Mouse (Mus musculus): ENCODE measurements at regions not wholly inside any gene's neighbourhood (a gene's known extent, or its start where the extent isn't known, plus 50 kb on each side); places are given as distances from the start of the nearest gene placed in this dataset.

DNA sequence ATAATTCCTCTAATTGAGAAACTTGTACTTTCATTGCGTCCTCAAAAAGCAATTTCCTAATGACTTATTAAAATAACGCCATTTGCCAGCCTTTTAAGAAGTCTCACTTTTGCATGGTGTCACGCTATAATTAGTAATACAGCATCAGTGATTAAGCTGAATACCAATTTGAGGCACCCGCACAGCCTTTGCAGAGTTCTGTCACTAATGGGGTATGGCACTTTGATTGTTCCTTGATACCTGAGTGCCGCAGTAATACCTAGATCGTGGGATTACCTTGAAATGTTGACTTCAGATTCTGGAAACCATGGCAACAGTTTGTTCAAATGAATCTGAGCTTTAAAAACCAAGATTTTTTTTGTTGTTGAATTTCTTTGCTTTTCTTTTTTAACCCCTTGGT is 202.7 kb upstream of the Igfbp7 start:
- DNase-seq (ENCODE audit: low spot score) (no peak), ATAC-seq (replicated peaks; ENCODE audit: low FRiP score) (no peak)
- Histone ChIP-seq H3K27me3 (ENCODE audit: control insufficient read depth, insufficient read depth, low read length) (no peaks in the 10 kb centered on the region), H3K27ac (ENCODE audit: low read depth, low read length) (no peak overlapping the region), H3K36me3 (ENCODE audit: control insufficient read depth, insufficient read depth, low read length) (no peaks in the 10 kb centered on the region), H3K4me2 (ENCODE audit: low read depth, low read length, severe bottlenecking) (no peak overlapping the region), H3K4me3 (ENCODE audit: low read depth, low read length) (no peak overlapping the region), H3K4me1 (replicated peaks; ENCODE audit: control insufficient read depth, insufficient read depth, low read length) (no peaks in the 10 kb centered on the region), H3K9ac (ENCODE audit: low read length) (no peak overlapping the region), H3K9me3 (ENCODE audit: control insufficient read depth, low read length) (no peaks in the 10 kb centered on the region)
- 82% methylated on average over 6 of the region's 6 CpGs for WGBS

DNA sequence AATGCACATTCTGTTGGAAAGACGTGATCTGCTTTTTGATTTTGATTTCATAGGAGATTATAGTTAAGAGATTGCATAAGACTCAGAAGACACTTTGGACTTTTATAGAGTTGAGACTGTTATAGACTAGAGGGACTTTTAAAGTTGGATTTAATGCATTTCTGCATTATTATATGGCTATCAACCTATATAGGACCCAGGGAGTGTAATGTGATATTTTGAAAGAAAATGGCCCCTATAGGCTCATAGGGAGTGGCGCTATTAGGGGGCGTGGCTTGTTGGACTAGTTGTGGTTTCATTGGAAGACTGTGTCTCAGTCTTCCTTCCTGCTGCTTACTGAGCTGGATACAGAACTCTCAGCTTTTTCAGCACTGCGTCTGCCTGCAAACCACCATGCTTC is 186.9 kb upstream of the Igfbp7 start:
- Histone ChIP-seq H3K36me3 (ENCODE audit: control insufficient read depth, insufficient read depth, low read length) (no peaks in the 10 kb centered on the region), H3K4me3 (ENCODE audit: low read depth, low read length) (no peak overlapping the region), H3K27me3 (ENCODE audit: control insufficient read depth, insufficient read depth, low read length) (no peaks in the 10 kb centered on the region), H3K4me1 (replicated peaks; ENCODE audit: control insufficient read depth, insufficient read depth, low read length) (no peaks in the 10 kb centered on the region), H3K27ac (ENCODE audit: low read depth, low read length) (no peak overlapping the region), H3K9ac (ENCODE audit: low read length) (no peak overlapping the region), H3K9me3 (ENCODE audit: control insufficient read depth, low read length) (no peaks in the 10 kb centered on the region), H3K4me2 (ENCODE audit: low read depth, low read length, severe bottlenecking) (no peak overlapping the region)
- DNase-seq (ENCODE audit: low spot score), result no peak
- ATAC-seq (replicated peaks; ENCODE audit: low FRiP score), result no peak
- WGBS, result 85% methylated on average over 4 of the region's 4 CpGs

DNA sequence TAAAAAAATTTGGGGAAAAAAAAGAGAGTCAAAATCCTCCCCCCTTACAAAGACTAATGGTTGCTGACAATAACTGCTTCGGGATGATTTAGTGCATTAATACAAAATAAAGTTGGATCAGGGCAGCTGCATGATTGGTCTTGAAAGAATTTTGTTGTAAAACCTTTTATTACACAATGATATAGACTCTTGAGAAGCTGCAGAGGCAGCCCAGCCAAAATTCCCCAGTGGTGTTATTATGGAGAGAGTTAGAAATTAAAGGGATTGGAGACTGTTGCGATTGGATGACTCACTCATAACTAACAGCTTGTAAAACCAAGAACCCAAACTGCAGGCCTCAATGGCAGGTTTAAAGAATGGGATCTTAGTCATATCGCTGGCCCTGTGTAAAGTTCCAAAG is 181.4 kb upstream of the Igfbp7 start:
- Histone ChIP-seq H3K4me3 (ENCODE audit: low read depth, low read length) (no peak overlapping the region), H3K4me1 (replicated peaks; ENCODE audit: control insufficient read depth, insufficient read depth, low read length) (no peaks in the 10 kb centered on the region), H3K9ac (ENCODE audit: low read length) (no peak overlapping the region), H3K27me3 (ENCODE audit: control insufficient read depth, insufficient read depth, low read length) (no peaks in the 10 kb centered on the region), H3K9me3 (ENCODE audit: control insufficient read depth, low read length) (no peaks in the 10 kb centered on the region), H3K36me3 (ENCODE audit: control insufficient read depth, insufficient read depth, low read length) (no peaks in the 10 kb centered on the region), H3K4me2 (ENCODE audit: low read depth, low read length, severe bottlenecking) (no peak overlapping the region), H3K27ac (ENCODE audit: low read depth, low read length) (no peak overlapping the region)
- no peak for ATAC-seq (replicated peaks; ENCODE audit: low FRiP score)
- 89% methylated on average over 3 of the region's 3 CpGs for WGBS
- DNase-seq (ENCODE audit: low spot score), result no peak

DNA sequence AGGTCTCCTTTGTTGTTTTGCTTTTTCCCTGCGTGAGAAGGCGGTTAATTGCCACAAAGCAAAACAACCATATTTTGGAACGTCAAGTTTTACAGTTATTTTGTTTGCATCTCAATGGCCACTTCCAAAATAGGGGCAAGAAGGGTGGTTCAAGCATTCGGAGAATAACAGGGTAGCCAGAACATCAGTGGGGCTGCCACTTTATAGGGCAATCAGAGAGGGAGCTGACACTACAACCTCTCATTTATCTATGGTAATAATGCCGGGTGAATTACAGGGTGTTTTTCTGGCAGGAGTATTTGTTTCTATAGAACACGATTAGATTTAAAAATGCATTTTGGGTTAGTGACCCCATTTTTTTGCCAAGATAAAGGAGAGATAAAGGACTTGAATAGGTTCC is 173.9 kb upstream of the Igfbp7 start:
- Histone ChIP-seq H3K4me2 (ENCODE audit: low read depth, low read length, severe bottlenecking) (no peak overlapping the region), H3K27ac (ENCODE audit: low read depth, low read length) (no peak overlapping the region), H3K4me1 (replicated peaks; ENCODE audit: control insufficient read depth, insufficient read depth, low read length) (peaks cover 3% of the 10 kb centered on the region; the same call in 1 of the 2 replicates), H3K36me3 (ENCODE audit: control insufficient read depth, insufficient read depth, low read length) (no peaks in the 10 kb centered on the region), H3K9ac (ENCODE audit: low read length) (no peak overlapping the region), H3K27me3 (ENCODE audit: control insufficient read depth, insufficient read depth, low read length) (no peaks in the 10 kb centered on the region), H3K4me3 (ENCODE audit: low read depth, low read length) (no peak overlapping the region), H3K9me3 (ENCODE audit: control insufficient read depth, low read length) (no peaks in the 10 kb centered on the region)
- no peak for ATAC-seq (replicated peaks; ENCODE audit: low FRiP score)
- 61% methylated on average over 6 of the region's 6 CpGs for WGBS
- DNase-seq (ENCODE audit: low spot score), result no peak

DNA sequence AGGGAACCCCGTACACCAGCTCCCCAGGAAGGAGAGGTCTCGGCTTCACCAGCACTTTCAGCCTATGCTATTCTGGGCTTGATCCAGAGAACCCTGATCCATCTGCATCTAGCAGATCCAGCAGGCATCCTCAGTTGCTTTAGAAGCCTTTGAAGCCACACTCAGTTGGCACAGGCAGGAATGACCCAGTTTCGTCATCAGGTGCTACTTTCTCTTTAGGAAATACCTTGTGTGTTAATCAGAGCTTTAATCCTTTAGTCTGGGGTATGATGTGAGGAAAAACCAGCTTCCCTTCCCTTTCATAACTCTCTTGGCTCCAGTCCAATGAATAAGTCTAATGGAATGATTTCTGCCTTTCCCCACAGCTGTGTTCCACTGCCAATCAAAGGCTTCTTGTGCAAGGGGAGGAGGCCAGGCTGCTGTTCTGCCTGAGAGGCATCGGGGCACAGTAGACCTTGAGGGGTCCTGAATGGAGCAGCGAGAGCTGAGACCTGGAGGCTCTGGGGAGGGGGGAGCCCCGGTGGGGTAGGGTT is 173.3 kb upstream of the Igfbp7 start:
- Histone ChIP-seq H3K27ac (ENCODE audit: low read depth, low read length) (no peak overlapping the region), H3K4me1 (replicated peaks; ENCODE audit: control insufficient read depth, insufficient read depth, low read length) (peaks cover 3% of the 10 kb centered on the region; the same call in 1 of the 2 replicates), H3K9ac (ENCODE audit: low read length) (no peak overlapping the region), H3K9me3 (ENCODE audit: control insufficient read depth, low read length) (no peaks in the 10 kb centered on the region), H3K36me3 (ENCODE audit: control insufficient read depth, insufficient read depth, low read length) (no peaks in the 10 kb centered on the region), H3K27me3 (ENCODE audit: control insufficient read depth, insufficient read depth, low read length) (no peaks in the 10 kb centered on the region), H3K4me2 (ENCODE audit: low read depth, low read length, severe bottlenecking) (no peak overlapping the region), H3K4me3 (ENCODE audit: low read depth, low read length) (no peak overlapping the region)
- DNase-seq (ENCODE audit: low spot score), result no peak
- peak; percentile 73 for ATAC-seq (replicated peaks; ENCODE audit: low FRiP score)
- 46% methylated on average over 6 of the region's 6 CpGs for WGBS

DNA sequence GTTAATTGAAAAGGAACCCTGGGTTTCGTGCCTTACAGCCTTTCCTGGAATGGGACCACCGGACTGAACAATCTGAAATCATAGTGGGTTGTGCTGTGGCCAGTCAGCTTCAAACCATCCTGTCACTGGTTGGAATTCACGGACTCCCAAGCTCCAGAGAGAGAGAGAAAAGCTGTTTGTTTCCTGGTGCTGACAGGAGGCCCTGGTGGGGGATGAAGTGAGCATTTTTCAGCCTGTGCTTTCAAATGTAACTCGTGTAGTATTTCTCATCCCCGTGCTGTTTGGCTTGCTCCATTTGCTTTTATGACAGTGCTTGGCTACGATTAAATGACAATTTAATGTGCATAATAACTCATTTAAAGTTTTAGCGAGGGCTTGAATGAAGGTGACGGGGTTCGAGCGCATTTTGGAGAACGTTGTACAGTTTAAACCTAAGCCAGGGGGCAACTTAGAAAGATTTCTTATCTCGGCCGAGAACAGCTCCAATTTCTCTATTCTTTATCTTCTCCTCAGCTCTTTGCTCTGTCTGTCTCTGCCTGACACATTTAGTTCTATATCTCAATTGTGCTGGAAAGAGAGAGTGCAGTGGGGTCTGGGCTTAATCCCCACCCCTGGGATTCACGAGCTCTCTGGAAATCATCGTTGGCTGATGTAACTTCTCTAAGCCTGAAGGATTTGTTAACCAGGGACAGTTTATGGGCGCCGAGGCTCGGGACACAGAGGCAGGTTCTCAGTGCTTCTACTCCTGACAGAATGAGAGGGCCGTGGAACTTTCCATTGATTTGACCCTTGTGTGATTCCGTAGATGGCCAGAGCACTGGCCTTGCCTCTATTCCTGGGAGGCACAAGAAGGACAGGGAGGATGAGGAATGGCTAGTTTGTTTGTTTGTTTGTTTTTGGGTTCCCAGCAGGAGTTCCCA is 172.2 kb upstream of the Igfbp7 start:
- Histone ChIP-seq H3K9me3 (ENCODE audit: control insufficient read depth, low read length) (no peaks in the 10 kb centered on the region), H3K9ac (ENCODE audit: low read length) (no peak overlapping the region), H3K4me2 (ENCODE audit: low read depth, low read length, severe bottlenecking) (no peak overlapping the region), H3K27ac (ENCODE audit: low read depth, low read length) (no peak overlapping the region), H3K27me3 (ENCODE audit: control insufficient read depth, insufficient read depth, low read length) (no peaks in the 10 kb centered on the region), H3K4me3 (ENCODE audit: low read depth, low read length) (no peak overlapping the region), H3K36me3 (ENCODE audit: control insufficient read depth, insufficient read depth, low read length) (no peaks in the 10 kb centered on the region), H3K4me1 (replicated peaks; ENCODE audit: control insufficient read depth, insufficient read depth, low read length) (peaks cover 3% of the 10 kb centered on the region; the same call in 1 of the 2 replicates)
- WGBS, result 51% methylated on average over 20 of the region's 20 CpGs
- ATAC-seq (replicated peaks; ENCODE audit: low FRiP score), result no peak
- DNase-seq (ENCODE audit: low spot score), result no peak

DNA sequence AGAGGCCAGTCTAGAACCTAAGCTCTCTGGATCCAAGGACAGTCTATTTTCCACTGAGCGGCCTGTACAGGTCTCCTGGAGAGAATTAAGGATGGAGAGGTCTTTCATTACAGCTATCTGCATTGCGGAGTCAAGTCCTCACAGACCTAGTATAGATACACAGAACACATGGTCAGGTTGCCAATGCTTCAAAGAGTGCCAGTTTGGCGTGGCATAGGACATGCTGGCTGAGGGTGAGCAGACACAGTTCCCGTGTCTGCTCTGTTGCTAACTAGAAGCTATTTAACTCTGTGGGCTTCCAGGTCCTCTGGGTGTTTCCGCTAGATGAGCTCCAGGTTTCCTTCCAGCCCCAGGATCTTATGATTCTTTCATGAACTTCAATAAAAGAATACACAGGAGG is 169.0 kb upstream of the Igfbp7 start:
- ATAC-seq (replicated peaks; ENCODE audit: low FRiP score), result no peak
- WGBS, result 91% methylated on average over 5 of the region's 5 CpGs
- no peak overlapping the region for H3K4me3 ChIP-seq (ENCODE audit: low read depth, low read length)
- H3K36me3 ChIP-seq (ENCODE audit: control insufficient read depth, insufficient read depth, low read length), result no peaks in the 10 kb centered on the region
- no peaks in the 10 kb centered on the region for H3K27me3 ChIP-seq (ENCODE audit: control insufficient read depth, insufficient read depth, low read length)
- DNase-seq (ENCODE audit: low spot score), result no peak
- no peak overlapping the region for H3K27ac ChIP-seq (ENCODE audit: low read depth, low read length)
- no peak overlapping the region for H3K9ac ChIP-seq (ENCODE audit: low read length)
- no peaks in the 10 kb centered on the region for H3K9me3 ChIP-seq (ENCODE audit: control insufficient read depth, low read length)
- peaks cover 3% of the 10 kb centered on the region; the same call in 1 of the 2 replicates for H3K4me1 ChIP-seq (replicated peaks; ENCODE audit: control insufficient read depth, insufficient read depth, low read length)
- no peak overlapping the region for H3K4me2 ChIP-seq (ENCODE audit: low read depth, low read length, severe bottlenecking)

DNA sequence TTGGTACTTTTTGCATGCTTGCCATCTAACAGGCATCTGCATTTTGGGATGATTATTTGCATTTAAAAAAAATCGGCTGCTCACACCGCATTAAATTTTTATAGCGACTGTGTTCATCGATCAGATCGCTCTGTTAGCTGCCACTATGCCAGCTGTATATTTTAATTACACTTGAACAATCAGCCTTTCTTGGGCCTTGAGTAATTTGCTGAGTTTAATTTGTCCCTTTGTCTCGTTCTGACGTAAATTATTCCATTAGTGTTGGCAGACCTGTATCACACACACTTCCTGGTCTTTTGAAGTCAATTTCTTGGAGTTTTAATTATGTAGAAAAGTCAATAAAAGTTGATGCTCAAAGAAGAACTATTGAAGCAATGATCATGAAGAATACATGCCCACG is 167.9 kb upstream of the Igfbp7 start:
- Histone ChIP-seq H3K9me3 (ENCODE audit: control insufficient read depth, low read length) (no peaks in the 10 kb centered on the region), H3K27me3 (ENCODE audit: control insufficient read depth, insufficient read depth, low read length) (no peaks in the 10 kb centered on the region), H3K9ac (ENCODE audit: low read length) (no peak overlapping the region), H3K4me2 (ENCODE audit: low read depth, low read length, severe bottlenecking) (no peak overlapping the region), H3K4me3 (ENCODE audit: low read depth, low read length) (no peak overlapping the region), H3K36me3 (ENCODE audit: control insufficient read depth, insufficient read depth, low read length) (no peaks in the 10 kb centered on the region), H3K4me1 (replicated peaks; ENCODE audit: control insufficient read depth, insufficient read depth, low read length) (no peaks in the 10 kb centered on the region), H3K27ac (ENCODE audit: low read depth, low read length) (no peak overlapping the region)
- ATAC-seq (replicated peaks; ENCODE audit: low FRiP score) (no peak), DNase-seq (ENCODE audit: low spot score) (no peak)
- WGBS, result 67% methylated on average over 8 of the region's 8 CpGs

DNA sequence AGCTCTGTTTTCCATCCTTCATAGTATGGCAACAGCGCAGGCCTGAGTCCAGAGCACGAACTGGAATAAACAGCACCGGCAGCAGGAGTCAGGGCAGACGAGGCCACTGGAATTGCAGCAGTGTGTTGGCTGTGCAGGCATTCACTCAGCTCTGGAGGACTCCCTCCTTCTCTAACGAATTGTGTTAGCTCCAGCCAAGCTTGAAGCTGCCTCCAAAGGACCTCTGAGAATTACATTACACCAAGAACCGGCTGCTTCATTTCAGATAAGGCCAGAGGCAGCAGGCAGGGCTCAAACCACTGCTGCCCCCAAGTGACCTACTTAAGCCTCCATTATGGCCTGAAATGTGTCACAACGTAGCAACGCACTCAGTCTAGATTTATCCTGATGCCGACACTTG is 162.5 kb upstream of the Igfbp7 start:
- no peak for ATAC-seq (replicated peaks; ENCODE audit: low FRiP score)
- H3K27ac ChIP-seq (ENCODE audit: low read depth, low read length), result no peak overlapping the region
- no peak for DNase-seq (ENCODE audit: low spot score)
- 64% methylated on average over 9 of the region's 9 CpGs for whole genome bisulfite sequencing
- H3K36me3 ChIP-seq (ENCODE audit: control insufficient read depth, insufficient read depth, low read length), result no peaks in the 10 kb centered on the region
- no peak overlapping the region for H3K9ac ChIP-seq (ENCODE audit: low read length)
- no peaks in the 10 kb centered on the region for H3K4me1 ChIP-seq (replicated peaks; ENCODE audit: control insufficient read depth, insufficient read depth, low read length)
- no peaks in the 10 kb centered on the region for H3K9me3 ChIP-seq (ENCODE audit: control insufficient read depth, low read length)
- no peak overlapping the region for H3K4me2 ChIP-seq (ENCODE audit: low read depth, low read length, severe bottlenecking)
- H3K4me3 ChIP-seq (ENCODE audit: low read depth, low read length), result no peak overlapping the region
- no peaks in the 10 kb centered on the region for H3K27me3 ChIP-seq (ENCODE audit: control insufficient read depth, insufficient read depth, low read length)

Measured in forebrain, embryonic 11.5 days (tissue).